Mouse (Mus musculus) embryonic facial prominence, embryonic 11.5 days (tissue): ENCODE data around the gene Cdnf. TPM values are rescaled to one million over a fixed set of nuclear protein-coding genes. Genes with fewer than 3 reads are reported as not detected.
A peak's percentile ranks its signal among the peaks of the same experiment; 100 is the strongest.

Experiments
- ATAC-seq: fragments of 200-750 bp; cut with Nextera tagmentation; replicated peaks from 2 replicates; pipeline ENCODE4 v1.8.0; 2017; ENCODE audit warnings: low read depth; ENCODE audit not compliant: insufficient number of reproducible peaks, low FRiP score, low TSS enrichment
- DNase-seq: peaks from one replicate; pipeline ENCODE4 v3.0.0-alpha.2; 2015; ENCODE audit warnings: low spot score
- H3K27ac ChIP-seq: fragments of 300-500 bp; sonication (generic); replicated peaks from 2 replicates; pipeline ENCODE4 v1.5.1; 2014; ENCODE audit warnings: mild to moderate bottlenecking, low read depth, low read length, control low read depth
- H3K27me3 ChIP-seq: fragments of 300-500 bp; sonication (generic); 2 replicates; pipeline ENCODE4 v1.6.1; 2014; ENCODE audit warnings: mild to moderate bottlenecking, low read length, moderate library complexity, mixed read lengths; ENCODE audit not compliant: control insufficient read depth, insufficient read depth
- H3K36me3 ChIP-seq: fragments of 300-500 bp; sonication (generic); replicated peaks from 2 replicates; pipeline ENCODE4 v1.6.1; 2014; ENCODE audit warnings: low read depth, mild to moderate bottlenecking, low read length, moderate library complexity, mixed read lengths; ENCODE audit not compliant: control insufficient read depth, insufficient read depth
- H3K4me1 ChIP-seq: fragments of 300-500 bp; sonication (generic); 2 replicates; pipeline ENCODE4 v1.6.1; 2014; ENCODE audit warnings: low read length, mixed read lengths; ENCODE audit not compliant: control insufficient read depth, insufficient read depth
- H3K4me2 ChIP-seq: fragments of 300-500 bp; sonication (generic); 2 replicates; pipeline ENCODE4 v1.6.1; 2014; ENCODE audit warnings: low read depth, mild to moderate bottlenecking, control low read depth, low read length, moderate library complexity
- H3K4me3 ChIP-seq: fragments of 300-500 bp; sonication (generic); 2 replicates; pipeline ENCODE4 v1.5.1; 2014; ENCODE audit warnings: low read depth, low read length, control low read depth
- H3K9ac ChIP-seq: fragments of 300-500 bp; sonication (generic); replicated peaks from 2 replicates; pipeline ENCODE4 v1.6.1; 2014; ENCODE audit warnings: mild to moderate bottlenecking, control low read depth, low read length
- H3K9me3 ChIP-seq: fragments of 300-500 bp; sonication (generic); replicated peaks from 2 replicates; pipeline ENCODE4 v1.6.1; 2016; ENCODE audit warnings: mild to moderate bottlenecking, low read length, inconsistent platforms, mixed read lengths; ENCODE audit not compliant: control insufficient read depth
- WGBS: fragments of 180-500 bp; shearing (Covaris S2); extraction: QIAGEN DNeasy Blood & Tissue Kit; methylation state at CpG from one replicate; pipeline ENCODE4 v1.1.7; 2014; 5-methylcytosine and 5-hydroxymethylcytosine counted together
- polyA plus RNA-seq: library from polyadenylated mRNA; unstranded; fragments of >200 nt; fragmentation: Nextera tagmentation; extraction: Ambion mirVana; gene quantifications from 2 replicates; pipeline ENCODE4 v1.2.1, GENCODE M21; 2014

Cdnf gene
- polyA plus RNA-seq, 1 experiment from 2014 or later = not detected

DNA sequence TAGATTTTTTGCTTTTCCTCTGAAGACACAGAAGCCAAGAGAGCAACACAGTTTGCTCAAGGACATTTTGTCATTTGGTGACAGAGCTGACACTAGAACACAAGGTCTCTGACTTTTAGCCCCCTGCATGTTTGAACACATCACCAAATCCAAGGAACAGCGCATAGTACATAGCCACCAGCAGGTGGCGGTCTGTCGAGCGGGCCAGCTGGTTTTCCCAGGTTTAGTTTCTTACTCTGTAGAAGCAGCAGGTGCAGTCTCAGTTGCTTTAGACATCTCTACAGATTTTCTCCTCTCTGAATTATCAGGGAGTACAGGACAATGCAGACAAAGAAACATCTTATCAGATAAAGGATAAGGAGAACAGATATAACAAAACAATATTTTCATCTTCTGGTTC lies 33.8 kb downstream of the Cdnf start:
- peak; percentile 75 for DNase-seq
- Histone ChIP-seq H3K36me3 (no peaks in the 10 kb centered on the region), H3K4me2 (no peak overlapping the region), H3K9ac (no peak overlapping the region), H3K4me3 (no peak overlapping the region), H3K27me3 (no peaks in the 10 kb centered on the region), H3K27ac (no peak overlapping the region), H3K9me3 (no peaks in the 10 kb centered on the region), H3K4me1 (no peaks in the 10 kb centered on the region)
- no peak for ATAC-seq
- WGBS = under 1% methylated on average over 4 of the region's 4 CpGs

DNA sequence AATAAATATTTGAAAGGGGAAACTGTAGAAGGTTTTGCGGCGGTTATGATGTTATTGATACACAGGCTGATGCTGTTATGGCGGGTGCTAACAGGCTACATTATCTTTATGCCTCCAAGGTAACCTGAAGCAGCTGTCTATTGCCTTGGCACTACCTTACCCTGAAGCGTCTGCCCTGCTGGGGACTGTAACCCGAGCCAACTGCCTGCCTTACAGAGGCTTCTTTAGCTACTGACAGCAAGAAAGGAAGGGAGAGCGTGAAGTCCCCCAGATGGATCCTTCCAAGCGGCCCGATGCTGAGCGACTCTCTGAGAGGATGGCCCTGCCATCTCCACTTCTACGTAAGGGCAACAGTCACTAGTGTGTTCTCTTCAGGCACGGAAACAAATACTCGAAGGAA lies 57.4 kb downstream of the Cdnf start, which contains the start of gene Fam107b:
Fam107b (plus strand) TSS at position 303 of the 400 bp plus-strand sequence.
- no peaks in the 10 kb centered on the region for H3K36me3 ChIP-seq
- H3K4me2 ChIP-seq = no peak within 1 kb of the TSS
- no peak within 1 kb of the TSS for H3K4me3 ChIP-seq
- DNase-seq (no peak), ATAC-seq (no peak)
- no peaks in the 10 kb centered on the region for H3K4me1 ChIP-seq
- WGBS = 58% methylated on average over 12 of the region's 12 CpGs
- H3K27me3 ChIP-seq = no peaks in the 10 kb centered on the region
- no peaks in the 10 kb centered on the region for H3K9me3 ChIP-seq
- H3K27ac ChIP-seq = no peak within 1 kb of the TSS
- H3K9ac ChIP-seq = no peak within 1 kb of the TSS

DNA sequence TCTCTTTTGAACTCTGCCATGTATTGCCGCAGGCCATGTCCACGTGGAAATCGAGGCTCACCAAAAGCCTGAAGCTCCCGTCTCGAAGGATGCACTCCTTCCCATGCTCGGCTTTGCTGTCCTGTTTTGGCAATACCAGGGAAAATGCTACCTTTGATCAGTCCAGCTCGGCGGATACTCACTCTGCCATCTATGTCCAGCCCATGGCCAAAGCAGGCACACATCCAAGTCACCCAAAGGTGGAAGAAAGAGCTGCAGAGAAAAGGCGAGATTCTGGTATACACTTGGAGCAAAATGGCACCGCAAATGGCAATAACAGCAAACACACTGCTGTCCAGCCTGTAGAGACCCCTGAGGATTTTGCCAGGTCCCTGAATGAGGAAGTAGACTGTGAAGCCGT lies 57.8 kb downstream of the Cdnf start:
- no peaks in the 10 kb centered on the region for H3K27me3 ChIP-seq
- 83% methylated on average over 11 of the region's 11 CpGs for WGBS
- H3K27ac ChIP-seq = no peak overlapping the region
- no peaks in the 10 kb centered on the region for H3K9me3 ChIP-seq
- DNase-seq (no peak), ATAC-seq (no peak)
- H3K4me3 ChIP-seq = no peak overlapping the region
- H3K4me2 ChIP-seq = no peak overlapping the region
- H3K4me1 ChIP-seq = no peaks in the 10 kb centered on the region
- no peak overlapping the region for H3K9ac ChIP-seq
- H3K36me3 ChIP-seq = no peaks in the 10 kb centered on the region

DNA sequence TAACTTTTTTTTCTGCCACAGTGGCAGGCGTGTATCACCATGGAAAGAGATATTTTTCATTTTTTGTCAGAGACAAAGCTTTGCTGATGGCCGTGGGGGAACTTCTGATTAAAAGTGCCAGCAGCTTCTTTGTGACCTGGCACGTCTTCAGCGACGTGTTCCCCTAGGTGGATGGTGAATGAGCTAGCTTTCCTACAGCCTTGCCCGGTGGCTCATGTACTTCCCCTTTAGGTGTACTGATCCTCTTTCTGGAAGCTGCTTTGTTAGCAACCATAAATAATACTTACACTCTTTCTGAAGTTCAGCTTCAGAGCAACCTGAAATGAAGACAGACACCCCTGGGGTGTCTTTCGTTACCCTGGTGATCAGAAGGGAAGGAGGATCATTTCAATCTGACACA lies 61.1 kb downstream of the Cdnf start:
- Histone ChIP-seq H3K9ac (no peak overlapping the region), H3K27ac (no peak overlapping the region), H3K4me3 (no peak overlapping the region), H3K36me3 (no peaks in the 10 kb centered on the region), H3K9me3 (no peaks in the 10 kb centered on the region), H3K4me1 (no peaks in the 10 kb centered on the region), H3K27me3 (no peaks in the 10 kb centered on the region), H3K4me2 (no peak overlapping the region)
- ATAC-seq (no peak), DNase-seq (no peak)
- 89% methylated on average over 7 of the region's 7 CpGs for WGBS

DNA sequence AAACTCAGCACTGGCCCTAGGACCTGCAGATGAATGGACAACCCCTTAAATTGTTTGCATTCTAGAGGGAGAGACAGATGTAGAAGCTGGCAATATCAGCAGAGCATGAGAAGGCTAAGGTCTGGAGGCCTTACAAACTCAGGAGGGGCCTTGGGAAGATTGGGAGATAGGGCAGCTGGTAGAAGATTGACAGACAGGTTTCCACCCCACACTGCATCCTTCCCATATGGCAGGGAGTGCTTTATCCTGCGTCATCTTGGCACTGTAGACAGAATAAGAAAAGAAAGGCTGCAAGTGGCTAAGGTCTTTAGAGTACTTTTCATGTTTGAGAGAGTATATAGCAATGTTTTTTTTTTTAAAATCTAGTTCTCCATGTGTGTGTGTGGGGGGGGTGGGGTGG lies 62.3 kb downstream of the Cdnf start:
- H3K36me3 ChIP-seq = no peaks in the 10 kb centered on the region
- no peaks in the 10 kb centered on the region for H3K9me3 ChIP-seq
- H3K4me3 ChIP-seq = no peak overlapping the region
- H3K4me1 ChIP-seq = no peaks in the 10 kb centered on the region
- H3K9ac ChIP-seq = no peak overlapping the region
- WGBS = 71% methylated on average over 1 of the region's 1 CpGs
- H3K4me2 ChIP-seq = no peak overlapping the region
- H3K27ac ChIP-seq = no peak overlapping the region
- DNase-seq (no peak), ATAC-seq (no peak)
- no peaks in the 10 kb centered on the region for H3K27me3 ChIP-seq

Other genes starting within 250 kb of the Cdnf start
- 46.0 and 46.1 TPM in 2 replicates for gene Nmt2, start 228.8 kb upstream of the Cdnf start, polyA plus RNA-seq
- 22.2 and 22.4 TPM in 2 replicates for gene Rpp38, start 180.4 kb upstream of the Cdnf start, polyA plus RNA-seq
- gene Acbd7, start 176.9 kb upstream of the Cdnf start, polyA plus RNA-seq = 0.43 and 0.74 TPM in 2 replicates
- not detected in 2 replicates for gene Olah, start 115.8 kb upstream of the Cdnf start, polyA plus RNA-seq
- gene Meig1, start 90.4 kb upstream of the Cdnf start, polyA plus RNA-seq = not detected in 2 replicates
- 5.8 and 5.9 TPM in 2 replicates for gene Dclre1c, start 88.9 kb upstream of the Cdnf start, polyA plus RNA-seq
- 47.4 and 54.5 TPM in 2 replicates for gene Suv39h2, start 38.0 kb upstream of the Cdnf start, polyA plus RNA-seq
- gene Gm45902, start 240 bp upstream of the Cdnf start, polyA plus RNA-seq = 7.1 and 8.8 TPM in 2 replicates
- gene Hspa14, start 216 bp upstream of the Cdnf start, polyA plus RNA-seq = 122 and 125 TPM in 2 replicates
- gene Fam107b, start 57.5 kb downstream of the Cdnf start, polyA plus RNA-seq = 79.4 and 80.6 TPM in 2 replicates